Mouse (Mus musculus) small intestine, adult 2 months (tissue): ENCODE measurements around the gene Vps72. TPM values are rescaled to one million over a fixed set of nuclear protein-coding genes. Genes with fewer than 3 reads are reported as not detected.

Experiments used
- H3K27ac ChIP-seq: fragments of 200-500 bp; 2 replicates; pipeline ENCODE4 v1.5.1; 2012; ENCODE audit warnings: low read depth, low read length, control low read depth, inconsistent platforms; ENCODE audit not compliant: insufficient read depth
- H3K27me3 ChIP-seq: fragments of 200-500 bp; 2 replicates; pipeline ENCODE4 v1.6.1; 2012; ENCODE audit warnings: mild to moderate bottlenecking, moderate library complexity, low read length, inconsistent platforms; ENCODE audit not compliant: control insufficient read depth, insufficient read depth
- H3K36me3 ChIP-seq: fragments of 200-500 bp; 2 replicates; pipeline ENCODE4 v1.6.1; 2012; ENCODE audit warnings: mild to moderate bottlenecking, low read length, control low read depth, inconsistent platforms; ENCODE audit not compliant: control insufficient read depth, insufficient read depth
- H3K4me1 ChIP-seq: fragments of 200-500 bp; 2 replicates; pipeline ENCODE4 v1.6.1; 2012; ENCODE audit warnings: low read length, inconsistent platforms, mixed read lengths; ENCODE audit not compliant: control insufficient read depth, insufficient read depth, insufficient read length
- H3K4me3 ChIP-seq: fragments of 200-500 bp; 2 replicates; pipeline ENCODE4 v1.5.1; 2012; ENCODE audit warnings: low read depth, mild to moderate bottlenecking, control low read depth, inconsistent platforms, low read length, moderate library complexity
- CTCF ChIP-seq: fragments of 200-500 bp; IDR thresholded peaks from 2 replicates; pipeline ENCODE4 v1.5.1; 2012; ENCODE audit warnings: low read depth, mild to moderate bottlenecking, control low read depth, inconsistent platforms, low read length, moderate library complexity, mixed read lengths; ENCODE audit not compliant: insufficient replicate concordance, insufficient read length; ENCODE audit errors: extremely low read depth
- POLR2A ChIP-seq: fragments of 200-500 bp; IDR thresholded peaks from 2 replicates; pipeline ENCODE4 v1.6.1; 2012; ENCODE audit warnings: low read depth, mild to moderate bottlenecking, control low read depth, inconsistent platforms, low read length, moderate library complexity
- WGBS: fragments of 180-500 bp; shearing (Covaris S2); methylation state at CpG from one replicate; pipeline ENCODE4 v1.1.7; 2018; 5-methylcytosine and 5-hydroxymethylcytosine counted together
- polyA plus RNA-seq: library from polyadenylated mRNA; depleted of rRNA; stranded (reverse); fragments of >200 nt; gene quantifications from 2 replicates; pipeline ENCODE4 v1.2.3, GENCODE M21; 2012

Vps72 gene
- polyA plus RNA-seq, 1 experiment = 63.8 TPM

DNA sequence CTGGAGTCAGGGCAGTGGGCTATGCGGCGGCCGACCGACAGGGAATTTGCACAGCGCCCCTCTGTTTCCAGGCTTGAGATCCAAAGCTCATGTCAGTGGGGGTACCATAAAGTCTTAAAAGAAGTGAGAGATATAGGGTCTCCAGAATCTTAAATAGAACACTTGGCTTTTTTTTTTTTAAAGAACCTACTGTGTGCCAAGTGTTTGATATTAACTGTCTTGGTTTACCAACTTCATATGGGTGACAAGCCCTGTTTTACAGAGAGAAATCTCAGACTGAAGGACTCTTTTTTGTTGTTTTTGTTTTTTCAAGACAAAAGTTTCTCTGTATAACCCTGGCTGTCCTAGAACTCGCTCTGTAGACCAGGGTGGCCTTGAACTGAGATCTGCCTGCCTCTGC is 30.0 kb downstream of the Vps72 start:
- Histone ChIP-seq H3K27me3 (no peaks in the 10 kb centered on the region), H3K36me3 (peaks cover 17% of the 10 kb centered on the region), H3K4me1 (peaks cover 6% of the 10 kb centered on the region), H3K27ac (0 out of 2 replicates have a peak overlapping the region, but pooled peaks have one; percentile 10), H3K4me3 (0 out of 2 replicates have a peak overlapping the region, but pooled peaks have one; percentile 8)
- WGBS = 93% methylated on average over 6 of the region's 6 CpGs
- TF ChIP-seq CTCF (no peak), POLR2A (no peak)

DNA sequence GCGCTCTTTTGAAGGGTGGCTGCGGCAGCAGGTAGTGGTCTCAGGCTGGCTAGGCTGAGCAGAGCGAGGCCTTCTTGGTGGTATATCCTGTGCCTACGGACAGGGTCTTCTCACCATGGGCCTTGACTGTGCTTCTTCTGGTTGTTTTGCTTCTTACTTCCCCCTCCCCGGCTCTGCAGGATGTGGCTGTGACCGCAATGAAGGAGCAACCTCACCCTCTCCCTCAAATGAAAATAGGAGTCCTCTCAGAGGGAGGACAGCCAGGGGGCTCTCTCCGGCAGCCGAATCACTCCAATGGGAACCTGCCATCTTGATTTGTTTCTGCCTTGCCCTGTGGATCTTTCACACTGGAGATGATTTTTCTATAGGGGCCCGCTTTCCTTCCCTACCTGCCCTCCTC is 30.7 kb downstream of the Vps72 start:
- Histone ChIP-seq H3K36me3 (peaks cover 17% of the 10 kb centered on the region), H3K4me3 (peak overlapping the region; percentile 50), H3K27me3 (no peaks in the 10 kb centered on the region), H3K27ac (peak overlapping the region; percentile 74), H3K4me1 (peaks cover 4% of the 10 kb centered on the region)
- 85% methylated on average over 9 of the region's 9 CpGs for WGBS
- TF ChIP-seq CTCF (no peak), POLR2A (no peak)

DNA sequence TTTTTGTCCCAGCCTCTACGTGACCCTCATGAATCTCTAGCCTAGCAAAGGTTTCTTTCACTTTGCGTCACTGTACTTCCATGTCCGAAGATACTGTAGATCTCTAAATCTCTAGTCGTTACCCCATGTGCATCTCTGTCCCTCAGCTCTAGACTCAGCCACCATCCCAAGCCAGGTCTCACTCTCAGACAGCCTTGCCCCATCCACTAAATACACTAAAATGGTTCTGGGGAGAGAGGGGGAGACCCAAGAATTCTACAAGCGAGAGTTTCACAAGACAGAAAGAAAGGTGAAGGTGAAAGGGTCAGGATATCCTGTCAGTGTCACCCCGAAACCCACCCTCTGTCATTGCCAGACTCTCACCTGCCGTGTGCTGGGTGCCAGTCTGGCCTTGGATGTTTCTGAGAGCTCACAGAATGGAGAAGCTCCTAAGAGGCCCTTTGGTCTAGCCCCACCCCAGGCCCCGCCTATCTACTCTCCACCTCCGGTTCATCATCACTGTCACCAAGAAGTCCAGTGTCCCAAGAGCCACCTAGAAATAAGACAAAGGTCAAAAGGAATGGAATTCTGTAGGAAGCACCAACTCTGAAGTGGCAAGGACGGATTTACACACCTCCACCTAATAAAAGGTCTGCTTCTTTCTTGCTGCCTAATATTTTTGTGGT is 31.3 kb downstream of the Vps72 start, which contains the start of gene Tnfaip8l2:
Gene Tnfaip8l2, minus strand, starts transcription at position 409 of the 665 bp plus-strand sequence.
- TF ChIP-seq CTCF (no peak), POLR2A (peak; percentile 58; the same call in 1 of the 2 replicates)
- Histone ChIP-seq H3K4me1 (peaks cover 4% of the 10 kb centered on the region), H3K36me3 (peaks cover 17% of the 10 kb centered on the region), H3K27ac (peak within 1 kb of the TSS; percentile 74), H3K27me3 (no peaks in the 10 kb centered on the region), H3K4me3 (peak within 1 kb of the TSS; percentile 50)
- 65% methylated on average over 10 of the region's 10 CpGs for WGBS

DNA sequence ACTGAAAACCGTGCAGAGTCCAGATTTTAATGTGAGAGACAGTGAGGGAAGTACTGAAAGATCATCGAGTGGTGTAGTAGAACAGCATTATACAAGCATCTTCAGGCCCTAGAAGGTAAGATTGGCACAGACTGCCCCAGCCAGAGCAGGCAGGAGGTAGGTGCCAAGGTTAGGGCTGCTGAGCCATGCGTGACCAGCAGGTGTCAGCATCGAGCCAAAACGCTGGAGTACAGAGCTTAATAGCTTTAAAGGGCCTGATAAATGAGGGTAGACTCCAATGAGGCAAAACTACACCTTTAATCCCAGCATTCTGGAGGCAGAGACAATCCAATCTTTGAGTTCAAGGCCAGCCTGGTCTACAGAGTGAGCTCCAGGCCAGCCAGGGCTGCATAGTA is 31.8 kb downstream of the Vps72 start:
- peak; percentile 92; the same call in 1 of the 2 replicates for TF ChIP-seq CTCF
- no peak for TF ChIP-seq POLR2A
- Histone ChIP-seq H3K27ac (peak overlapping the region; percentile 74), H3K4me1 (peaks cover 4% of the 10 kb centered on the region), H3K4me3 (no peak overlapping the region), H3K36me3 (peaks cover 17% of the 10 kb centered on the region), H3K27me3 (no peaks in the 10 kb centered on the region)
- 7% methylated on average over 5 of the region's 5 CpGs for WGBS

DNA sequence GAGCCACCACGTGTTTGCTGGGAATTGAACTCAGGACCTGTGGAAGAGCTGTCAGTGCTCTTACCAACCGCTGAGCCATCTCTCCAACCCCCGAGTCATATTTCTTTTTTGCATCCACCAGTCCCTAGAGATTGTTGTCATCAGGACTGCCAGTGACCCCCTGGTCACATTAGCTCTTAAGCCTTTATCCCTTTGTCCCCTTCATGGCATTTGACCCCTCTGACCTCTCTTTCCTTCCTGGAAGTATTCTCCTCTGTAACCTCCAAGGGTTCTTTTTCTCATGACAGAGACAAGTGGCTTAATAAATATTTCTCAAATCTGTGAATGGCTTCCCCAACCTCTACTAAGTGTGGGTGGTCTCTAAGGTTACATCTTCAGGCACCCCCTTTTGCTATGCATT is 37.1 kb downstream of the Vps72 start:
- 78% methylated on average over 3 of the region's 3 CpGs for WGBS
- no peak overlapping the region for H3K27ac ChIP-seq
- no peak overlapping the region for H3K4me3 ChIP-seq
- no peak for TF ChIP-seq CTCF
- TF ChIP-seq POLR2A = no peak
- no peaks in the 10 kb centered on the region for H3K27me3 ChIP-seq
- no peaks in the 10 kb centered on the region for H3K36me3 ChIP-seq
- H3K4me1 ChIP-seq = no peaks in the 10 kb centered on the region

DNA sequence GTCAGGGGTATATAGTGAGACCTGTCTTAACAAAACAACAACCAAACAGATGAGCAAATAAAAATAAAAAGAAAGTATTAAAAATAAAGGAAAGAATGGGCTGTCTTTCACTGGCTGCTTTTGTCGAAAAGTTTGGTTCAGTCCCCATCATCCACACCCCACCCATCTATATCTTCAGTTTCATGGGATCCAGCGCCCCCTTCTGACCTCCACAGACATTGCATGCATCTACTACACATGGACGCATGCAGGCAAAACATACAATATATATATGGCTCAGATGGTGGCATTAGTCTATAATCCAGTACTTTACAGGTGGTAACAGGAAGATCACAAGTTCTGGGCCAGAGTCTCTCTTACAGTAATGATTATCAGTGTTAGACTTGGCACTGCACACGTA is 43.1 kb downstream of the Vps72 start:
- no peak overlapping the region for H3K4me3 ChIP-seq
- WGBS = 42% methylated on average over 4 of the region's 4 CpGs
- no peaks in the 10 kb centered on the region for H3K36me3 ChIP-seq
- no peaks in the 10 kb centered on the region for H3K27me3 ChIP-seq
- no peaks in the 10 kb centered on the region for H3K4me1 ChIP-seq
- H3K27ac ChIP-seq = no peak overlapping the region
- TF ChIP-seq CTCF (peak; percentile 40; the same call in 1 of the 2 replicates), POLR2A (no peak)

DNA sequence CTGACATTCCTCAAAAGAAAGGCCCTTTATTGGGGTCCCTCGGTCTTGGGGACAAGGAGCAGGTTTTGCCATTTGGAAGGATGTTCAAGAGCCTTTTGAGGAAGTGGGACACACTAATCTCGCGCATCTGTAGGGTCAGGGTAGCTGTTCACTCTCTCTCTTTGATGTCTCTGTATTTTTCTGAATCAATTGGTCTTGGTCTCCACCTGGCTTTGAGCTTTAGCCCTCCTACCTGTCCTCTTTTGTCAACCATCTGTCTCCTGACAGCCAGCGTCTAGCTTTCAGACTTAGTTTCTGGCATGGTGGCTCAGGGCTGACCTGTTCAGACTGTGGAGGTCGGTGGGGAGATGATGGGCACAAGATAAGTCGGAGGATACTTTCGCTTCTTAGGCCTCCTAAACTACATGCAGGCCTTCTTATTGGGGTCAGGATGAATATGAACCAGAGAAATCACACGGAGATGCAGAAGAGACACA is 48.7 kb downstream of the Vps72 start:
- no peak overlapping the region for H3K27ac ChIP-seq
- peaks cover 13% of the 10 kb centered on the region for H3K4me1 ChIP-seq
- H3K4me3 ChIP-seq = peak overlapping the region; percentile 80
- no peaks in the 10 kb centered on the region for H3K36me3 ChIP-seq
- no peak for TF ChIP-seq POLR2A
- TF ChIP-seq CTCF = no peak
- peaks cover 10% of the 10 kb centered on the region for H3K27me3 ChIP-seq
- 28% methylated on average over 8 of the region's 8 CpGs for WGBS
